Mouse (Mus musculus) ES-Bruce4 (cell line): ENCODE results near the gene Dock6. TPM values are rescaled to one million over a fixed set of nuclear protein-coding genes. Genes with fewer than 3 reads are reported as not detected.

ENCODE experiments used
- H3K27ac ChIP-seq: 2 replicates; pipeline ENCODE4 v1.5.1; 2012; ENCODE audit warnings: low read length, inconsistent platforms; ENCODE audit not compliant: insufficient read depth
- H3K27me3 ChIP-seq: 2 replicates; pipeline ENCODE4 v1.6.1; 2012; ENCODE audit warnings: mild to moderate bottlenecking, low read length, inconsistent platforms; ENCODE audit not compliant: control insufficient read depth, poor library complexity, insufficient read depth, severe bottlenecking
- H3K36me3 ChIP-seq: 2 replicates; pipeline ENCODE4 v1.6.1; 2012; ENCODE audit warnings: inconsistent platforms, mild to moderate bottlenecking, low read length, moderate library complexity; ENCODE audit not compliant: control insufficient read depth, poor library complexity, insufficient read depth, severe bottlenecking
- H3K4me1 ChIP-seq: one replicate; pipeline ENCODE4 v1.8.1; 2011; ENCODE audit warnings: low read length; ENCODE audit not compliant: control insufficient read depth, insufficient read depth
- H3K4me3 ChIP-seq: 2 replicates; pipeline ENCODE4 v1.5.1; 2011; ENCODE audit warnings: low read depth, mild to moderate bottlenecking, low read length
- H3K9ac ChIP-seq: 2 replicates; pipeline ENCODE4 v1.6.1; 2012; ENCODE audit warnings: low read depth, mild to moderate bottlenecking, inconsistent platforms; ENCODE audit not compliant: poor library complexity, severe bottlenecking
- H3K9me3 ChIP-seq: replicated peaks from 2 replicates; pipeline ENCODE4 v1.6.1; 2012; ENCODE audit warnings: mild to moderate bottlenecking, low read length, inconsistent platforms; ENCODE audit not compliant: control insufficient read depth, poor library complexity, insufficient read depth, severe bottlenecking
- CTCF ChIP-seq: IDR thresholded peaks from one replicate; pipeline ENCODE4 v1.8.1; 2011; ENCODE audit warnings: low read depth, low read length
- EP300 ChIP-seq: IDR thresholded peaks from 2 replicates; pipeline ENCODE4 v1.6.1; 2011; ENCODE audit warnings: low read depth, low read length; ENCODE audit not compliant: insufficient read depth
- POLR2A ChIP-seq: IDR thresholded peaks from one replicate; pipeline ENCODE4 v1.8.1; 2011; ENCODE audit warnings: low read length; ENCODE audit not compliant: insufficient read depth
- polyA plus RNA-seq: library from polyadenylated mRNA; stranded (reverse); fragments of >200 nt; gene quantifications from 2 replicates; pipeline ENCODE4 v1.2.4, GENCODE M21; 2011; ENCODE audit warnings: low read depth; ENCODE audit not compliant: missing spikeins, insufficient read depth, insufficient read length

Gene Dock6
- polyA plus RNA-seq, 1 experiment: 74.9 TPM

DNA sequence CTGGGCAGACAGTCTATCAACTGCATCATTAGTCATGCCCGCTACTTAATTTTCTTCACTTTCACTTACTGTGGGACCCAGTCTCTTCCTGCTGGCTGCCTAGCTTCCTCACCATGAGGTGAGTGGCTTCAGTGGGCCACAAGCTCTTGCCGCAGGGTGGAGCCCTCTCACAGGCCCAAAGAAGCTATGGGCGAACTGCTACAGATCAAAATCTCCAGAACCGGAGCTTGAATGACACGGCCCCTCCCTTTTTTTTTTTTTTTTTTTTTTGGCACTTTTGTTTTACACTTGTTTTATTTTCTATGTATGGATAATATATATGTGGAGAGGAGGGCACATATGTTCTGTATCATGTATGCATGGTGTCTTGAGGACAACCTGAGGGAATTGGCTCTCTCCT, 41.3 kb downstream of the Dock6 start:
- no peaks in the 10 kb centered on the region for H3K4me1 ChIP-seq
- peaks cover 16% of the 10 kb centered on the region for H3K36me3 ChIP-seq
- H3K9ac ChIP-seq: no peak overlapping the region
- H3K27ac ChIP-seq: no peak overlapping the region
- TF ChIP-seq EP300: no peak
- no peak for TF ChIP-seq CTCF
- no peak for TF ChIP-seq POLR2A
- no peaks in the 10 kb centered on the region for H3K9me3 ChIP-seq
- no peaks in the 10 kb centered on the region for H3K27me3 ChIP-seq
- H3K4me3 ChIP-seq: no peak overlapping the region

DNA sequence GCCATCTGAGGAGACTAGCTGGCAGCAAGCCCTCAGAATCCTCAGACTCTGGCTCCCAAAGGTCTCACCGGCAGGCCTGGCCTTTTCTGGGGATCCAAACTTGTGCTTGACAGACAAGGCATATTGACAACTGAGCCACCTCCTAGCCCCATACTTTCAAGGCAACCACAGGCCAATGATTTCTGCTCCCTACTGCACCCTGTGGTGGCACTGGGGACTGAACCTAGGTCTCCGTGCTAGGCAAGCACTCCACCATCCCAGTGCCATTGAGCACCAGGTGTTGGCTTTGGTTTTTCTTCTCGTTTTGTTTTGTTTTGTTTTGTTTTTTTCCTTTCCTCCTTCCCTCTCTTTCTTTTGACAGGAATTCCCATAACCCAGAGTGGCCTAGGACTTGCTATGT, 43.9 kb downstream of the Dock6 start:
- H3K9me3 ChIP-seq: no peaks in the 10 kb centered on the region
- no peak overlapping the region; the same call in 1 of the 2 replicates for H3K27ac ChIP-seq
- H3K27me3 ChIP-seq: no peaks in the 10 kb centered on the region
- no peaks in the 10 kb centered on the region for H3K4me1 ChIP-seq
- TF ChIP-seq EP300 (no peak), CTCF (peak; percentile 29)
- H3K4me3 ChIP-seq: no peak overlapping the region
- peaks cover 4% of the 10 kb centered on the region; the same call in 1 of the 2 replicates for H3K36me3 ChIP-seq
- H3K9ac ChIP-seq: no peak overlapping the region

DNA sequence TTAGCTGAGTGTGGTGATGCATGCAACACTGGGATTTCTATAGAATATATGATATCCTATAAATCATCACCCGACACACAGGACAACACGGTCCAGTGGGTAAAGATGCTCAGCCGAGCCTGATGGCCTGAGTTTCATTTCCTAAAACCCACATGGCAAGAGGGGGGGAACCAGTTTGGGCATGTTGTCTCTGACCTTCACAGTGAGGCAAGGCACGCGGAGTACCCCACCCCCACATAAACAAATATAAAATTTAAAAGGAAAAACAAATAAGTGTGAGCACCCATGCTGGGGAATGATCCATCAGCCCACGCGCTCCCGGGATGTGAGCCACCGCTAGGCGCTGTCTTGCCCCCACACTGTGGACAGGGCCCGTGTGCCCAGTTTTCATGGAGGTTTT, 45.5 kb downstream of the Dock6 start:
- Histone ChIP-seq H3K4me1 (no peaks in the 10 kb centered on the region), H3K9me3 (no peaks in the 10 kb centered on the region), H3K36me3 (peaks cover 12% of the 10 kb centered on the region), H3K27ac (no peak overlapping the region), H3K9ac (no peak overlapping the region), H3K4me3 (no peak overlapping the region), H3K27me3 (no peaks in the 10 kb centered on the region)
- TF ChIP-seq EP300: no peak
- no peak for TF ChIP-seq CTCF
- no peak for TF ChIP-seq POLR2A

DNA sequence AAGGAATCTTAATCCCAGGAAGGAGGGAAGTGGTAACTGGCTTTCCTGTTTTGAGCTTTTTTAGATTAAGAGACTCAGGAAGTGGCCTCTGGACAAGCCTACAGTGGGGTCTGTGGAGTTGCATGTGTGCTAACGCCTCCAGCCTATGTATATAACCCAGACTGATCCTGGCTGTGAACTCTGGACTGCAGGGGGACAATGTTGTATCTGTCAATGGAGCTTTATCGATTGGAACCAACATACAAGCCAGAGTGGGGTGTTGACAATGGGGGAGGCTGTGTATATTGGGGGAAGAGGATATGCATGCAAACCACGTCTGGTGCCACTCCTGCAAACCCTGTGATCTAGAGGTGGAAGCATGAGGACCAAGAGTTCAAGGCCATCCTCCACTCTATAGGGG, 46.1 kb downstream of the Dock6 start:
- Histone ChIP-seq H3K9ac (no peak overlapping the region), H3K27ac (no peak overlapping the region), H3K27me3 (no peaks in the 10 kb centered on the region), H3K36me3 (peaks cover 17% of the 10 kb centered on the region), H3K4me1 (no peaks in the 10 kb centered on the region), H3K9me3 (no peaks in the 10 kb centered on the region), H3K4me3 (no peak overlapping the region)
- TF ChIP-seq CTCF (no peak), EP300 (no peak)

DNA sequence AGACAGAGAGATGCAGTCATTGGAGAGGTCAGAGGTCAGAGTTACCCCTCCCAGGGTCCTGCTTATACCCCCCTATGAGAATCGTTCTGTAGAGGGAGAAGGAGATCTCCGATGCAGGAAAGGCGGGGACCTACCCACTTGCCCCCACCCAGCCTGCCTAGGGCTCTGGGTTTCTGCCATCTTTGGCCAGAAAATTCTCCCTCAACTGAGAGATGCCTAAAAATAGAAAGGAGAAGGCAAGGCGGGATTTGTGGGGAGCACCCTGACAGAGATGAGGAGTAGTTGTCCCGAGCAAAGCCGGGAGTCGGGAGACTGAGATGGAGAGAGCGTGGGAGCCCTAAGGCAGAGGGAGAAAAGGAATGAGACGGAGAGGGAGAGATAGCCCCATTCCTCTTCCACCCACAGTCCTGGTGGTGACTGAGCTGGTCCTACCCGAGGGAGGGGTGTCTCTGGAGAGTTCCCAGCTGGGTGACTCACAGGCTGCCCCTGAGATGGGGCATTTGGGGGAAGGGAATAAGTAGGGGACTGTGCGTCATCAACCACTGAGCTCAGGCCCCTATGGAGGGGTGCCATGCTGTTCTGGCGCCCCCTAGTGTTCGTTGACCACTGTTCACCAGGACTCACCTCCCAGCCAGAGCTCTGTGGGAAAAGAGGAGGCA, 48.3 kb downstream of the Dock6 start:
- Histone ChIP-seq H3K36me3 (peaks cover 25% of the 10 kb centered on the region), H3K9me3 (no peaks in the 10 kb centered on the region), H3K4me1 (peaks cover 2% of the 10 kb centered on the region), H3K27me3 (no peaks in the 10 kb centered on the region), H3K27ac (no peak overlapping the region), H3K4me3 (no peak overlapping the region), H3K9ac (0 out of 2 replicates have a peak overlapping the region, but pooled peaks have one; percentile 38)
- TF ChIP-seq CTCF (peak; percentile 95), POLR2A (no peak)

DNA sequence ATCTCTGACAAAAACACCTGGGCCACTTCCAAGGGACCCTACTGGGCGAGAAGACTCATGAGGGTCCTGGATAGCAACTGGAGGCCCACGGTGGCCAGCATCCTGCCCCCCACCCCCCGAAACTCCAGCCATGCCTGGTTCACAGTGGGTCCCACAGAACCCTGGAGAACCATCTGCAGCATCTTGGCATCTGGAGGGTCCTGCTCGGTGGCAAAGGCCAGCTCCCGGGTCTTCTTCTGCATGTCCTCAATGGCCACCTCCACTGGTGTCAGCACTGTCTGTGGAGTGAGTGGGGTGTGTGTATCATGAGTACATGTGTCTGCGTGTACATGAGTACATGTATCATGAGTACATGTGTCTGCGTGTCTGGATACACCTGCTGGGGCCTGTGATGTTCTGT, 50.8 kb downstream of the Dock6 start:
- H3K9me3 ChIP-seq: no peaks in the 10 kb centered on the region
- TF ChIP-seq EP300: no peak
- TF ChIP-seq POLR2A: no peak
- TF ChIP-seq CTCF: no peak
- H3K9ac ChIP-seq: no peak overlapping the region

More for the DNA sequence above, 50.8 kb downstream of the Dock6 start:
- H3K36me3 ChIP-seq: peaks cover 25% of the 10 kb centered on the region
- H3K4me1 ChIP-seq: peaks cover 2% of the 10 kb centered on the region
- H3K27ac ChIP-seq: no peak overlapping the region
- no peaks in the 10 kb centered on the region for H3K27me3 ChIP-seq
- no peak overlapping the region for H3K4me3 ChIP-seq
